Mouse (Mus musculus): ENCODE results near the gene Spire2. TPM values are rescaled to one million over a fixed set of nuclear protein-coding genes. Genes with fewer than 3 reads are reported as not detected.

Gene Spire2
- polyA plus RNA-seq (2012; rRNA removed; ENCODE audit: low replicate concordance) = 0.46 and 3.7 TPM in 2 replicates

DNA sequence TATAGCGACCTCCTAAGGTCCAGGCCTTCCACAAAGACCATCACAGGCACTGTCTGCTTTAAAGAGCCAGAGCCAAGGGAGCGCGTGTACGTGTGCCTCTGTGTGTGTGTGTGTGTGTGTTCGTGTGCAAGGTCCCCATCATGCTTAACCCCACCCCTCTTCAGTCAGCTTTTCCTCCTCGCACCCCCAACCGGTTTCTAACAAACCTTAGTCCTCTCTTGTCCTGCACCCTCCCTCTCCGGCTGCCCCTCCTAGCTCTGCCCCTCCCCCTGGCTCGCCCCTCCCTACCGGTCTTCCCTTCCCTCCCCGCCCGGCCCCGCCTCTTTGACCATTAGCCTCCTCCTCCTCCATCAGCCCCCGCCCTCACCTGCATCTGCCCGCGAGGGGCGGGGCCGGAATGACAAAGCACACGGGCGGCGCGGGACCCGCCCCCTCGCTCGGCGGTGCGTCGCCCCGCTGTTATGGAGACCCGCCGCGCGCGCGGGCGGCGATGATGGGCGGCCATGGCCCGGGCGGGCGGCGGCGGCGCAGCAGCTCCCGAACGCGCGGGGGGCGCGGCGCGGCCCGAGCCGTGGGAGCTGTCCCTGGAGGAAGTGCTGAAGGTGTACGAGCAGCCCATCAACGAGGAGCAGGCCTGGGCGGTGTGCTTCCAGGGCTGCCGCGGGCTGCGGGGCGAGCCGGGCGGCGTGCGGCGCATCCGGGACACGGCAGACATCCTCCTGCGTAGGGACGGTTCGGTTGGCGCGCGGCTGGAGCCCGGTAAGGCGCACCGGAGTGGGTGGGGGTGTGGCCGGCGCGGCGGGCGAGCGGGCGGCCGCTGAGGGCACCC lies at the start of gene Spire2:
Spire2 (plus strand) TSS at position 452 of the 829 bp plus-strand sequence.

DNA sequence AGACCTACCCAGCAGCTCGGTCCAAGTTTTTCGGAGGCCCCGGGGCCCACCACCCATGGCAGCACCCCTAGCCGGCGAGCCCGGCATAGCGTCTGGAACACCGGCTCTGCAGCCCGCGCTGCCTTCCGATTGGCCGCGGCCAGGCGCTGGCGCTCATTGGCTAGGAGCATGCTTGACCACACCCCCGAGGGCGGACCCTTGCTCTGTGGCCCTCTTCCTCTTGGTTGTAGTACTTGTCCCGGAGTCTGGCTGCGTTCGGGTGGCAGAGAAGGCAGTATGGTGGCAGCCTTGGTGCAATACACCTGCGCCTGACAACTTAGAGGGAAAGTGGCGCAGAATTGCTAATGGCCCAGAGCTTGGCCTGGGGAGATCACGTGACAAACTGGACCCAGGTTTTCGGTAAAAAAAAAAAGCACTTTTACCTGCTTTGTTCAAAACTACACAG lies 14.0 kb upstream of the Spire2 start, which contains the start of gene Fanca:
Fanca (minus strand) TSS at position 110 of the 445 bp plus-strand sequence.

DNA sequence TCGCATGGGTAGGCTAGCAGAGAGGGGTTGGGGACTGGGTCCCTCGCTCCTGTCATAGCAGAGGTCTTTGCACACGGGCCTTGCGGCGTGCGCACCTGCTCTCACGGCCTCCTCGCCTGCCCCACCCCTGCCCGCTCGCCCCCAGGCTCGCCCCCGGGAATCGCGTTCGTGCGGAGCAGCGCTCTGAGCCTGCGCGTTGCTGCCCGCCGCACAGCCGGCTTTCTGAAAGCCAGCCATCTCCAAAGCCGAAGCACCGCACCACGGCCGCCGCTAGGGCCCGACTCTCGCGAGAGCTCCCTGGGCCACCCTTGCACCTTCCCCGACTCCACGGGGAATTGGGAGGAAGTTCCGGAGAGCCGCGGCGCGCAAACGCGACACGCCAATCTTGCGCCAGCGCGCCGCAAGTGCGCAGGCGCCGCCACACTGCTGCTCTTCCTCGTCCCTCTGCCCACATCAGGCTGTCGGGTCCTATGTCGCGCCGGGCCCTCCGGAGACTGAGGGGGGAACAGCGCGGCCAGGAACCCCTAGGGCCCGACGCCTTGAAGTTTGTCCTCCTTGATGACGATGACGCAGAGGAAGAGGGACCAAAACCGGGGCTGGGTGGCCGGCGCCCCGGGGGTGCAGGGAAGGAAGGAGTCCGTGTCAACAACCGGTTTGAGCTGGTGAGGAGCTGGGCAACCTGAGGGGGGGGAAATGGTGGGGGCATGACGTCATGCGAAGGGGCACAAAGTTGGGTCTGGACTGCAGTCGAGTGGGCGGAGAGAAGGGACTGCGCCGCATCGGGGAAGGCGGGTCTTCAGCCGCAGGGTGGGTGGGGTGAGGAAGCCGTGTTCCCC lies 41.1 kb downstream of the Spire2 start, which contains the start of gene Tcf25:
Tcf25 (plus strand) TSS at position 351 of the 836 bp plus-strand sequence.

DNA sequence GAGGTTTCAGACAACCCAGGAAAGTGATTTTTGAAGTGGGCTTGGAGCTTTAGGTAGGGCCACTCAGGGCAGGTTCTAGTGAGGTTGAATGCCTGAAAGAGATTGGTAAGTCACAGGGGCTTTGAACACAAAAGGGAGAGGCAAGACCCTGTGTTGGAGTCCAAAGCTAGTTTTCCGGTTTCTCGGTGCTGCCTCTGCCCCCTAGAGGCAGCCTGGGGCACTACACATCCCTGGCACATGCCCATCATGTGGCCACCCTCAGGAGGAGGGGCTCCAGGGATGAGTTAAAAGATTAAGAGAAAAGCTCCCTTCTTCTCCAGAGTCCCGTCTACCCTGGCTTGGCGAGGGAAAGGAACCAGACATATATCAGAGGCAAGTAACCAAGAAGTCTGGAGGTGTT lies 74.3 kb downstream of the Spire2 start, which contains the start of gene Mc1r:
Mc1r (plus strand) TSS at position 322 of the 400 bp plus-strand sequence.

DNA sequence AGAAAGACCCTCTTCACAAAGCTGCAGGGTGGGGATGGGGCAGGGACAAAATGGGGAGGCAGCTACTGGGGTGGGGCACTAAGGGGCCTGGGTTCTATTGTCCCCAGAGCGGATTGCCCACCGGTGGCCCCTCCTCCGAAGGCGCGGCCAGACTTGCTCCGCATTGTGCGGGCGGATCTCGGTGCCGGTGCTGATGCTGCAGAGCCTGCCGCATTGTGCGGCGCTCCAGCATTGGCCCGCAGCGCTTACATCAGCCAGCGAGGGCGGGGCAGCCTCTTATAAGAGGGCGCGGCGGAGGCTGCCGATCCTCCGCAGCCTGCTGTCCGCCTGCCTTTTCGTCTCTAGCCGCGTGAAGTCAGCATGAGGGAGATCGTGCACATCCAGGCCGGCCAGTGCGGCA lies 78.7 kb downstream of the Spire2 start, which contains the start of gene Tubb3:
Tubb3 (plus strand) TSS at position 179 of the 400 bp plus-strand sequence.

Other genes with a start within 250 kb of the Spire2 start
- 900 and 3,044 TPM in 2 replicates for gene Rpl13, start 230.4 kb upstream of the Spire2 start, polyA plus RNA-seq (2012; rRNA removed; ENCODE audit: low replicate concordance)
- 3.5 and 7.6 TPM in 2 replicates for gene Cpne7, start 215.3 kb upstream of the Spire2 start, polyA plus RNA-seq (2012; rRNA removed; ENCODE audit: low replicate concordance)
- 18.3 and 25.6 TPM in 2 replicates for gene Sult5a1, start 174.4 kb upstream of the Spire2 start, polyA plus RNA-seq (2012; rRNA removed; ENCODE audit: low replicate concordance)
- 46.8 and 160 TPM in 2 replicates for gene Dpep1, start 146.5 kb upstream of the Spire2 start, polyA plus RNA-seq (2012; rRNA removed; ENCODE audit: low replicate concordance)
- gene Chmp1a, start 120.0 kb upstream of the Spire2 start, polyA plus RNA-seq (2012; rRNA removed; ENCODE audit: low replicate concordance) = 122 and 130 TPM in 2 replicates
- gene Spata33, start 119.9 kb upstream of the Spire2 start, polyA plus RNA-seq (2012; rRNA removed; ENCODE audit: low replicate concordance) = 2.5 and 3.2 TPM in 2 replicates
- 67.9 and 79.8 TPM in 2 replicates for gene Cdk10, start 107.9 kb upstream of the Spire2 start, polyA plus RNA-seq (2012; rRNA removed; ENCODE audit: low replicate concordance)
- gene Spata2l, start 96.5 kb upstream of the Spire2 start, polyA plus RNA-seq (2012; rRNA removed; ENCODE audit: low replicate concordance) = 5.7 and 12.5 TPM in 2 replicates
- gene Zfp276, start 78.5 kb upstream of the Spire2 start, polyA plus RNA-seq (2012; rRNA removed; ENCODE audit: low replicate concordance) = 29.0 and 39.9 TPM in 2 replicates
- gene Vps9d1, start 78.4 kb upstream of the Spire2 start, polyA plus RNA-seq (2012; rRNA removed; ENCODE audit: low replicate concordance) = 50.6 and 80.0 TPM in 2 replicates
- 4.5 and 29.1 TPM in 2 replicates for gene Fanca, start 14.1 kb upstream of the Spire2 start, polyA plus RNA-seq (2012; rRNA removed; ENCODE audit: low replicate concordance)
- 221 and 244 TPM in 2 replicates for gene Tcf25, start 41.0 kb downstream of the Spire2 start, polyA plus RNA-seq (2012; rRNA removed; ENCODE audit: low replicate concordance)
- not detected in 2 replicates for gene Mc1r, start 74.4 kb downstream of the Spire2 start, polyA plus RNA-seq (2012; rRNA removed; ENCODE audit: low replicate concordance)
- 0.93 and 1.2 TPM in 2 replicates for gene Tubb3, start 78.7 kb downstream of the Spire2 start, polyA plus RNA-seq (2012; rRNA removed; ENCODE audit: low replicate concordance)
- 37.6 and 47.4 TPM in 2 replicates for gene Def8, start 90.8 kb downstream of the Spire2 start, polyA plus RNA-seq (2012; rRNA removed; ENCODE audit: low replicate concordance)
- 27.1 and 38.6 TPM in 2 replicates for gene Afg3l1, start 145.2 kb downstream of the Spire2 start, polyA plus RNA-seq (2012; rRNA removed; ENCODE audit: low replicate concordance)
- gene Dbndd1, start 182.8 kb downstream of the Spire2 start, polyA plus RNA-seq (2012; rRNA removed; ENCODE audit: low replicate concordance) = 0.40 TPM in 1 of 2 replicates, not detected in the other
- gene Gas8, start 186.1 kb downstream of the Spire2 start, polyA plus RNA-seq (2012; rRNA removed; ENCODE audit: low replicate concordance) = 6.4 and 14.5 TPM in 2 replicates

Data from subcutaneous adipose tissue, adult 2 months (tissue).